Mouse (Mus musculus): ENCODE measurements at regions not wholly inside any gene's neighbourhood (a gene's known extent, or its start where the extent isn't known, plus 50 kb on each side); places are given as distances from the start of the nearest gene placed in this dataset.

- TF ChIP-seq CTCF (conservative IDR thresholded peaks at IDR 0.05; ENCODE audit: insufficient read depth, insufficient read length, low read depth, low read length), result no peak
- no peak for TF ChIP-seq POLR2A (IDR thresholded peaks at IDR 0.05; ENCODE audit: low read depth, low read length)
Observed at GRCm38 (mm10) chr13:32419326-32419725, 80.8 kb upstream of the Gmds start.

All from kidney, adult 2 months (tissue).